Mouse (Mus musculus): ENCODE measurements around the gene Ndufb7. TPM values are rescaled to one million over a fixed set of nuclear protein-coding genes. Genes with fewer than 3 reads are reported as not detected.
"Not testable (repeated sequence)": the region's sequence is repeated elsewhere in the genome, so short reads cannot be mapped to it uniquely, and the experiment has no call there.

Ndufb7 gene
- polyA plus RNA-seq, 2 experiments from 2014 or later = 277 to 291 TPM

DNA sequence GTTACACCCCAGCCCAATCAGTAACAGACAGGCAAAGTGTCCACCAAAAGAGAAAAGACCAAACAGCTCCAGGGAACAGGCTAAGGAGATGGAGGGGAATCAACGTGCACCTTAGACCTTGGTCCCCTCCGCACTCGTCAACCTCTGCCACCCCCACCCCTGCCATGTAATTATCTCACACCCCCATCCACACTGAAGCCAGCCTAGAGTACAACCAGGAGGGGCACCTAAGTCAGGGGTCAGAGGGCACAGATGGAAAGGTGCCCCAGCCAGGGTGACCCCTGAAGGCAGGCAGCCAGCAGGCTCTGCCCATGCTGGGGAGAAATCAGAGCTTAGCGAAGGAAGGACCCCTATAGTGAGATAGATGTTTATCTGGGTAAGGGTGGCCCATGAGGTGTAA is 10.4 kb downstream of the Ndufb7 start:
- ATAC-seq = no peak

- ATAC-seq = no peak
These were observed 10.9 kb downstream of the Ndufb7 start for GRCm38 (mm10) chr8:83577384-83577791.

GRCm38 (mm10) chr8:83578131-83579055 is 11.9 kb downstream of the Ndufb7 start:
- no peak for ATAC-seq

DNA sequence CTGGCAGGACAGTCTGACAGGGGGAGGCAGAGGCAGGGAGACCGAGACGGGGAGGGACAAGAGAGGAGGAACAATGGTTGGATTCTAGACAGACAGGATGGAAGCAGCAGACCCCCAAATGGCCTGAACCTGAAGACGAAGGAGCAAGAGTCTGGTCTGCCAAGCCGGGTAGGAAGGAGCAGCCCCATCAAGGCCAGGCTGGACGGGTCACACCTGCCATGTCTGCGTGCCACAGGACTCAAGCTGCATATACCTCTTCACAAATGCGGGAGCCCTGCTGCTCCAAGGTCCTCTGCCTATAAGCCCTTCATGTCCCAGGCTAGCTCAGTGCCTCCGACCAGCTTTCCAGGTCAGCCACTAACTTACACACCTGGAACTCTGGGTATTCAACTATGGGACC is 13.2 kb downstream of the Ndufb7 start:
- no peak for ATAC-seq

DNA sequence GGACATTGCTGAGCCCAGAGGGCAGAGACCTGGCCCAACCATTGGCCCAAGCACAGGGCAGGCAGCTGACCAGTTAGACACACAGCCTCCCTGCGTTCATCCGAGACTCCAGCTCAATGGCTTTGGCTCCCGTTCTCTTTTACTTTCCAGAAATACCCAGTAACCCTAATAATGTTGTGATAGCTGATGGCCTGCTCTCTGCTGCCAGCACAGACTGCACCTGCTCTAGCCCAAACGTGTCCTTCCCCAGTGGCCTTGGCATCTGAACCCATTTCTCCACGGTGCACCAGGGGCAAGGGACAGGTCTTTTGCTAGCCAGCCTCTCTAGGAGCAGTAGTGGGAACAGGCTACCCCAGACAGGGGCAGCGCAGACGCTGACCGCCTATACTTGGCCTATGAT is 14.4 kb downstream of the Ndufb7 start:
- no peak for ATAC-seq

GRCm38 (mm10) chr8:83582226-83582625 is 15.8 kb downstream of the Ndufb7 start:
- ATAC-seq = no peak

GRCm38 (mm10) chr8:83583236-83583635 is 16.8 kb downstream of the Ndufb7 start:
- ATAC-seq = no peak

GRCm38 (mm10) chr8:83584771-83585170 is 18.3 kb downstream of the Ndufb7 start:
- no peak for ATAC-seq

- no peak for ATAC-seq
These were observed 18.9 kb downstream of the Ndufb7 start for GRCm38 (mm10) chr8:83585333-83585732.

DNA sequence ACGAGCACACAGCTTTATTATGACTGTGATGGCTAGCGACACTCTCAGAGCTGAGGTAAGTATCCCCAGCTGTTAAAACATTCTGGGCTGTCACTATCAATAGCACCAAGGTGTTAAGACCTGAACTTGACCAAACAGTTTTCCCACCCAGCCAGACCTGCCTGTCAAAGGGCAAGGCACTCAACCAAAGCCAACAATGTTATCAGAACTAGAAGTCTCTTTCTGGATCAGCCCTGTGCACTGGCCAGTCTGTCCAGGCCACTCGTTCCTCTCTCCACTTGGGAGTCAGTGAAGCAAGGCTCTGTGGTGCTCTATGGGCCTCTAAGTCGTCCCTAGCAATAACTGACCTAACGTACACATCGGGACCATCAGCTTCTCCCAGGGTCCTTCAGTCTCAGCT is 21.2 kb downstream of the Ndufb7 start:
- no peak for ATAC-seq

DNA sequence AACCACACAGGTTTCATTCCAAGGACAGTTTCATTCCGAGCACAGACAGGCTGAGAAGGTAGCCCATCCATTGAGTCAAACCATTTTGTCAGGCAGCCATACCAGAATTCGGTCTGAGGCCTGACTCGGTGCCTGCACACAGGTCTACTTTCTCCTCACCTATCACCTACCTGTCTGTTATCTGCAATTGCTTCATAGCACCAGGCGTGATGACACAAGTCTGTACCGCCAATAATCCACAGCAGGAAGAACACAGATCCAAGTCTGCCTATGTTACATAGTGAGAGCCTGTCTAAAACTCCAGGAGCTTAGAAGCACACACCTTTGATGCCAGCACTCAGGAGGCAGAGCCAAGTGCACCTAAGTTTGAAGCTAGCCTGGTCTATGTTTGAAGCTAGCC is 22.4 kb downstream of the Ndufb7 start:
- no peak for ATAC-seq

DNA sequence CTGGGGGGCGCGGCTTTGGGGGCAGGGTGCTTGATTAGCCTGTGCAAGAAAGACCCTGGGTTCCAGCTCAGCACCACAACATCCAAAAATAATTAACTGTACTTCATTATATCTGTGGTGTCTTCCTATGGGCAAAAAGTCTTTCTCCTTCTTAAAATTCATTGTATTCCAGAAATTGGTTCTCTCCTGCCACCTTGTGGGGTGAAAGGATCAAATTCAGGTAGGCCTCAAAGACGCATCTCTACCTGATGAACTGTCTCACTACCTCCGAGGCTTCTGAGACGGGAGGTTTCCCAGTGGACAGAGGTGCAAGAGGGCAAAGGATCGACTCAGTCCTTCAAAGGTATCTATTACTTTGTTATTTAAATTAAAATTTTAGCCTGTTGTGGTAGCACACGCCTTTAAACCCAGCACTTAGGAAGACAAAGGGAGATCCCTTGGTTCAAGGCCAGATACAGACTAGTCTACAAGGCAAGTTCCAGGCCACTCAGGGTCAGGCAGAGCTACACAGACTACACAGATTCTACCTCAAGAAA is 24.1 kb downstream of the Ndufb7 start:
- ATAC-seq = no peak

DNA sequence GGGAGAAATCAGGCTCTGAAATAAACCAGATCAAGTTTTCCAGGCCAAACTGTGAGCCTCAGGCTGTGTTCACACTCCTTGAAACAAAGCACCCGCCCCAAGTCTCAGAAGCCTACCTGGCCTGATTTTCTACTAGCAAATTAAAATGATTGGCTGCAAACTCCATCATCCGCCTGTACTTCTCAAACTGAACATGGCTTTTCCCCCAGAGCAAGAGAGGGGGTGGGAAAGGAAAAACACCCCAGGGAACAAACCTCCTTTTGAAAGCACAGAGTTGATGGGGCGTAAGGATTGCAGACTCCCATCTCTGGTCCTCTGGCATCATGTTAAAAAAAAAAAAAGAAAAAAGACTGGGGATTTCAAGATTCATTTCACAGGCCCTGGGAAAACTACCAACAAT is 26.2 kb downstream of the Ndufb7 start:
- no peak for ATAC-seq

DNA sequence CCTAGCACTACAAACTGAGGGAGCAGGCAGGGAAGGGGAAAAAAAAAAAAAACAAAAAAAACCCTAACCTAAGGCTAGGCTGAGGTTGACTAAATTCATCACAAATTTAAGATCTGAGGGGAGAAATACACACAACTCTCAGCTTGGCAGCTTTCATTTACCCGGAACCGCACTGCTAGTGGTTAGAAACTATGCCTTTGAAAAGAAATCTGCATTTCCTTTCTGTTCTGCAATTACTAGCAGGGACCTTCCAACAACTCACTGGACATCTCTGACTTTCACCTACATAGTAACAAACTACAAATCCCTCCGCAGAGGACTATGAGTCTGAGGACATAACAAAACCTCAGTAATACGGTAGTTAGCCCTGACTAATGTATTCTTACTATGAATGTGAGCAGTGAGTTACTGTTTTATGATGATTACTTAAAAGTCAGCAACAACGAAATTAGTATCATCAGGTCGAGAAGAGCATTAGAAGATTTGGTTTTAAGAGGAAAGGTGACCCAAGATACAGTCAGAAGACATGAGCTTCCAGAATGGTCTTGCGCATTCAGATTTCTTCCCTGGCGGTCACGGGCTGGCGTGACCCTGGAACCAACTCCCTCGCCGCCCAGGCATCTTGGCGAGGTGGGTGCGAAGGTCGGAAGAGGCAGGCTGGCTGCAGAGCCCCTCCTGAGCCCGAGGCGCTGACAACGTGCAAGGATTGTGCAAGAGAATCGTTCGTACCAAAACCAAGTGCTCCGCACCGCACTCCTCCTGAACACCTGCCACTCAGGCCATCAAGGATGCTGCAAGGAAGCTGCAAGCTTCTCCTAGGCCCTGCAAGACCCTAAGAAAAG is 27.1 kb downstream of the Ndufb7 start:
- ATAC-seq = no peak

- ATAC-seq = peak; percentile 94
These were observed 27.9 kb downstream of the Ndufb7 start for GRCm38 (mm10) chr8:83594167-83595049.

GRCm38 (mm10) chr8:83595050-83595345 is 28.5 kb downstream of the Ndufb7 start:
- not testable (repeated sequence) for ATAC-seq

DNA sequence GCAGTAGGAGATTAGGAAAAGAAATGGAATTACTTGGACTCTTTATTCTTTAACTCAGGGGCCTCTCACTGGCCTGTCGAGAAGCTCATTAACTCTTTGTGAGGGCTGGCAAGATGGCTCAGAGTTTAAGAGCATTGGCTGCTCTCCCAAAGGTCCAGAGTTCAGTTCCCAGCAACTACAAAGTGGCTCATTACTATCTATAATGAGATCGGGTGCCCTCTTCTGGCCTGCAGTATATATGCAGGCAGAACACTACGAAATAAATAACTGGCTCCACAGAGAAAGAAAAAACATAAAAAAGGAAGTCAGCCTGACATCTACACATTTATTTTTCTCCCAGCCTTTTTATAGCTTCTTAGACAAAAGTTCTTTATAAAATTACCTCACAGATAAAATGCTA is 29.9 kb downstream of the Ndufb7 start:
- ATAC-seq = no peak

GRCm38 (mm10) chr8:83598146-83598545 is 31.7 kb downstream of the Ndufb7 start:
- ATAC-seq = no peak

DNA sequence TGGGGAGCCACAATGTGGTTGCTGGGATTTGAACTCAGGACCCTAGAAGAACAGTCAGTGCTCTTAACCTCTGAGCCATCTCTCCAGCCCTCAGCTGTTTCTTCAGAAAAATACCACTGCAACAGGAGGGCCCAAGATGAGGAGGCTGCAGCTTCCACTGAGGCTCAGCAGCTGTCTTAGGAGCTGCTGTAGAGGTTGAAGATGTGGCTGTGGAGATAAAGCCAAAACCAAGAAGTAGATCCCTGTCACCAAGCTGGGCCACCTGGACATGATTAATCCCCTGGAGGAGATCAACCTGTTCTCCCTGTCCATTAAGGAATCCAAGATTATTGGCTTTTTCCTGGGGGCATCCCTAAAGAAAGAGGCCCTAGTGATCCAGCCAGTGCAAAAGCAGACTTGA is 33.3 kb downstream of the Ndufb7 start:
- no peak for ATAC-seq

- ATAC-seq = no peak
These were observed 36.2 kb downstream of the Ndufb7 start for GRCm38 (mm10) chr8:83602650-83603029.

GRCm38 (mm10) chr8:83607661-83608397 is 41.4 kb downstream of the Ndufb7 start, which contains the start of the genes Tecr and Dnajb1:
TSS of gene Tecr (minus strand) at chr8:83607971.
TSS of gene Dnajb1 (plus strand) at chr8:83608193.
- peak; percentile 82 for ATAC-seq

DNA sequence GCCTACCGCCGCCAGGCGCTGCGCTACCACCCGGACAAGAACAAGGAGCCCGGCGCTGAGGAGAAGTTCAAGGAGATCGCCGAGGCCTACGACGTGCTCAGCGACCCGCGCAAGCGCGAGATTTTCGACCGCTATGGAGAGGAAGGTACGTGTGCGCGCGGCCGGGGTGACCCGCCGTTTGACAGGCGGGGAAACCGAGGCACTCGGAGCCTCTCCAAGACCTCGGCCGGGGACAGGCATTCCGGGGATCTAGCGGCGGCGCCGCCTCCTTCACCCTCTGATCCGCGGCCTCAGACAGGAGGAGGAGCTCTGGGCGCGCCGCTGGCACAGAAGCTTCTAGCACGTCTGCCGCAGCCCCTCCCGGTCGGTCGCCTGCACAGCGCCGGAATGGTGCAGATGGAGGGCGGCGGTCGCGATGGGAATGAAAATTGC is 41.9 kb downstream of the Ndufb7 start:
- ATAC-seq = peak; percentile 53

Measured in CD4-positive, CD25-positive, alpha-beta regulatory T cell, adult 4 months (primary cell).